ENCODE assay signal across 24 mouse cellular contexts in the genomic region with DNA sequence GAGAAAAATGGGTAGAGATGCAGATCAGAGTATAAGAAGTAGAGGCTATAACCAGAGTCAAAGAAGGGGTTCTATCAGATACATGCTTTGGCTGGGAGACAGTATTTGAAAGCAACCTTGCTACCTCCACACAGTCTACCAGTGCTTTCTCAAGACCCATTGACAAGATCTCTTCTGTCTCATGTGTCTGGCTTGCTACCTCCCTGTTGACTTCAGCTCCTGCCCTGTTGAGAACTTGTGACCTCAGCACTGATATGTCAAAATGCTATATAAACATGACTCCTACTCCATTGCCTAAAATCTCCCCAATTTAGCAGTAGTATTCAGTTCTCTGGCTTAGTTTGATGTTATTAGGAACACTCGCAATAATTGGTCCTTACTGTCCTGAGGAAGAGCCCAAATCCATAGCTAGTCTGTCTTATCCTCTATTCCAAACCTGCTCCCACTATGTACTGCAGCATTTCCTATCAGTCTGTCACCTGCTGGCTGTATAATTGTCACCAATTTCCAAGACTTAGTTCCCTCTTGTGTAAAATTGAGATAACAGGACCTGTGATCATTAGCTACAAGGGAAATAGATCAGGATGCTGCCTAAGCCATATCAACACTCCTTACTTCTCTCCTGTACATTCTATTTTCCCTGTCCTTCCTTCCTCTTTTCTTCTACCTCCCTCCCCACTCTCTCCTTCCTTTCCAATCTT.
DNase-seq lines count a peak whose midpoint lies in the region; ATAC-seq and TF ChIP-seq lines count a peak whose summit lies in the region.
"Had no signal": no experiment of that assay in that cellular context is flagged by ENCODE, and none has a peak within 500 bp of the region (broad histone marks: within the 10 kb centered on the region; RNA-seq: fewer than 3 reads in every experiment).

No protein-coding gene starts in this region.

- 51% methylated on average over 1 of the region's 1 CpGs for WGBS in liver, embryonic 12.5 days (ENCODE audit: insufficient replicate concordance)
- WGBS in liver, embryonic 11.5 days: 86% methylated on average over 1 of the region's 1 CpGs
- 53% methylated on average over 1 of the region's 1 CpGs for WGBS in liver, embryonic 14.5 days (ENCODE audit: insufficient replicate concordance)

- no peaks in the 10 kb centered on the region for H3K36me3 ChIP-seq in liver, embryonic 12.5 days
- no peaks in the 10 kb centered on the region for H3K36me3 ChIP-seq in liver, embryonic 11.5 days (ENCODE audit: control insufficient read depth, insufficient read depth, low read length)
- peaks cover 0 to 20% of the 10 kb centered on the region in 2 experiments; a peak in 2 of 4 replicates for H3K36me3 ChIP-seq in MEL (ENCODE audit: control insufficient read depth in 1 of 2, insufficient read depth in 2 of 2, low read length in 2 of 2)
- no peaks in the 10 kb centered on the region for H3K36me3 ChIP-seq in liver, embryonic 14.5 days (replicated peaks; ENCODE audit: control insufficient read depth, insufficient read depth, low read depth)
- H3K36me3 ChIP-seq: forebrain, embryonic 10.5 days; hindbrain, embryonic 10.5 days; hindbrain, embryonic 13.5 days had no signal

- peaks cover 38% of the 10 kb centered on the region for H3K4me1 ChIP-seq in liver, embryonic 12.5 days
- peaks cover 14% of the 10 kb centered on the region for H3K4me1 ChIP-seq in liver, embryonic 11.5 days (replicated peaks; ENCODE audit: control insufficient read depth, insufficient read depth, low read length)
- H3K4me1 ChIP-seq in MEL (ENCODE audit: control insufficient read depth in 1 of 2, insufficient read depth in 2 of 2, low read length in 2 of 2): peaks cover 13 to 17% of the 10 kb centered on the region in 2 experiments
- peaks cover 32% of the 10 kb centered on the region in 2 experiments for H3K4me1 ChIP-seq in liver, embryonic 14.5 days (replicated peaks; ENCODE audit: control insufficient read depth in 2 of 2, insufficient read depth in 2 of 2, low read length in 1 of 2)
- H3K4me1 ChIP-seq: forebrain, embryonic 13.5 days; hindbrain, embryonic 10.5 days; hindbrain, embryonic 13.5 days had no signal

- H3K27me3 ChIP-seq in liver, embryonic 12.5 days (replicated peaks): no peaks in the 10 kb centered on the region
- no peaks in the 10 kb centered on the region for H3K27me3 ChIP-seq in liver, embryonic 11.5 days (replicated peaks; ENCODE audit: control insufficient read depth, insufficient read depth, low read length)
- no peaks in the 10 kb centered on the region for H3K27me3 ChIP-seq in MEL (ENCODE audit: control insufficient read depth in 1 of 2, insufficient read depth in 2 of 2, low read length in 2 of 2)
- no peaks in the 10 kb centered on the region for H3K27me3 ChIP-seq in liver, embryonic 14.5 days (ENCODE audit: control insufficient read depth, insufficient read depth, low read length)
- H3K27me3 ChIP-seq: forebrain, embryonic 13.5 days; hindbrain, embryonic 13.5 days had no signal

- TF ChIP-seq EP300 in MEL (IDR thresholded peaks at IDR 0.05; ENCODE audit: low read depth in 1 of 2, low read length in 2 of 2): peak; percentile 46 to 49; a peak in 3 of 4 replicates
- peak; percentile 73 for TF ChIP-seq EP300 in liver, embryonic 14.5 days (IDR thresholded peaks at IDR 0.05; ENCODE audit: low read depth)

- H3K4me2 ChIP-seq in liver, embryonic 12.5 days: peak overlapping the region; percentile 8
- H3K4me2 ChIP-seq in liver, embryonic 11.5 days: no peak overlapping the region
- H3K4me2 ChIP-seq in liver, embryonic 14.5 days (ENCODE audit: low read depth): peak overlapping the region; percentile 56
- H3K4me2 ChIP-seq: forebrain, embryonic 13.5 days; heart, embryonic 11.5 days; hindbrain, embryonic 13.5 days had no signal

- H3K79me2 ChIP-seq in MEL (ENCODE audit: control insufficient read depth, insufficient read depth, low read length, poor library complexity): no peaks in the 10 kb centered on the region

- no peak for TF ChIP-seq CTCF in MEL (IDR thresholded peaks at IDR 0.05 in 2 of 3, conservative IDR thresholded peaks at IDR 0.05 in 1 of 3; ENCODE audit: control insufficient read depth in 1 of 3, insufficient read depth in 1 of 3, low read depth in 2 of 3, low read length in 3 of 3, poor library complexity in 1 of 3, severe bottlenecking in 1 of 3)
- TF ChIP-seq CTCF in liver, embryonic 14.5 days (IDR thresholded peaks at IDR 0.05; ENCODE audit: low read depth): no peak

- DNase-seq in liver, embryonic 11.5 days (ENCODE audit: low spot score): no peak
- DNase-seq in MEL (ENCODE audit: low read depth, low spot score): peak; percentile 22
- DNase-seq in liver, embryonic 14.5 days (ENCODE audit: low read depth in 3 of 3, low spot score in 3 of 3): peak; percentile 41 to 58 (median 55)
- DNase-seq in B cell, adult 2 months: no peak
- DNase-seq in left cerebral cortex, adult 9 months (ENCODE audit: low spot score in 2 of 2): no peak
- DNase-seq: adrenal gland, adult 8-10 months; adrenal gland, postnatal 25 days; cerebellum, adult 18-20 months; cerebellum, adult 9-10 months; cerebellum, postnatal 14 days; gastrocnemius, postnatal 10 days; gastrocnemius, postnatal 36 days; heart, adult 2 months; heart, postnatal 36 days had no signal

- TF ChIP-seq POLR2A in MEL (IDR thresholded peaks at IDR 0.05; ENCODE audit: control insufficient read depth in 1 of 2, insufficient read depth in 1 of 2, low read depth in 1 of 2, low read length in 2 of 2, poor library complexity in 1 of 2): no peak

- no peaks in the 10 kb centered on the region for H3K9me3 ChIP-seq in liver, embryonic 12.5 days (replicated peaks)
- no peaks in the 10 kb centered on the region for H3K9me3 ChIP-seq in liver, embryonic 11.5 days (ENCODE audit: control insufficient read depth, low read length)
- no peaks in the 10 kb centered on the region for H3K9me3 ChIP-seq in MEL (replicated peaks; ENCODE audit: insufficient read depth, low read length)
- H3K9me3 ChIP-seq in liver, embryonic 14.5 days (ENCODE audit: control insufficient read depth, low read length): no peaks in the 10 kb centered on the region
- H3K9me3 ChIP-seq: forebrain, embryonic 10.5 days; forebrain, embryonic 13.5 days; hindbrain, embryonic 10.5 days; hindbrain, embryonic 13.5 days had no signal

- peak overlapping the region; percentile 83 for H3K27ac ChIP-seq in liver, embryonic 12.5 days
- no peak overlapping the region for H3K27ac ChIP-seq in liver, embryonic 11.5 days (ENCODE audit: low read depth, low read length)
- H3K27ac ChIP-seq in MEL (ENCODE audit: control insufficient read depth, low read depth, low read length): no peak overlapping the region
- H3K27ac ChIP-seq in liver, embryonic 14.5 days: peak overlapping the region; percentile 76
- H3K27ac ChIP-seq: forebrain, embryonic 10.5 days; forebrain, embryonic 13.5 days; heart, adult 2 months; hindbrain, embryonic 10.5 days; hindbrain, embryonic 13.5 days had no signal

- peak overlapping the region; percentile 34; the same call in 1 of the 2 replicates for H3K9ac ChIP-seq in liver, embryonic 12.5 days
- no peak overlapping the region for H3K9ac ChIP-seq in liver, embryonic 11.5 days (ENCODE audit: low read depth, low read length)
- H3K9ac ChIP-seq in MEL (ENCODE audit: control insufficient read depth, low read depth, low read length, poor library complexity, severe bottlenecking): no peak overlapping the region
- H3K9ac ChIP-seq in liver, embryonic 14.5 days (replicated peaks): peak overlapping the region; percentile 45
- H3K9ac ChIP-seq: forebrain, embryonic 13.5 days; hindbrain, embryonic 13.5 days had no signal

- TF ChIP-seq RAD21 in MEL (IDR thresholded peaks at IDR 0.05; ENCODE audit: low read depth, low read length): no peak

- no peak overlapping the region for H3K4me3 ChIP-seq in liver, embryonic 12.5 days
- no peak overlapping the region for H3K4me3 ChIP-seq in liver, embryonic 11.5 days (ENCODE audit: low read depth, low read length)
- no peak overlapping the region for H3K4me3 ChIP-seq in MEL (ENCODE audit: control insufficient read depth in 1 of 2, insufficient read depth in 1 of 2, low read depth in 2 of 2, low read length in 2 of 2)
- H3K4me3 ChIP-seq in liver, embryonic 14.5 days (ENCODE audit: insufficient read depth in 1 of 2, low read depth in 2 of 2, low read length in 2 of 2): no peak overlapping the region
- H3K4me3 ChIP-seq: forebrain, embryonic 10.5 days; forebrain, embryonic 13.5 days; heart, adult 2 months; hindbrain, embryonic 10.5 days; hindbrain, embryonic 13.5 days had no signal

- peak; percentile 33 for ATAC-seq in liver, embryonic 12.5 days
- ATAC-seq in liver, embryonic 11.5 days (replicated peaks; ENCODE audit: low FRiP score): no peak
- ATAC-seq in liver, embryonic 14.5 days (ENCODE audit: insufficient read depth): peak; percentile 2; the same call in 1 of the 2 replicates
- ATAC-seq: activated CD4-positive, CD25-positive, alpha-beta regulatory T cell, adult 4 months; CD4-positive, CD25-positive, alpha-beta regulatory T cell, adult 4 months; forebrain, embryonic 13.5 days; forebrain, embryonic 16.5 days; hindbrain, embryonic 16.5 days had no signal

TF ChIP-seq in MEL, 35 proteins besides CTCF, POLR2A, EP300 and RAD21 (continues in another document):
- TF ChIP-seq GATA1 (IDR thresholded peaks at IDR 0.05; ENCODE audit: low read depth, low read length): 0 out of 2 replicates have a peak, but pooled peaks have one; percentile 39
- no peak for TF ChIP-seq ZNF384 (IDR thresholded peaks at IDR 0.05; ENCODE audit: low read depth, low read length)
- no peak for TF ChIP-seq MEF2A (IDR thresholded peaks at IDR 0.05; ENCODE audit: extremely low read depth, insufficient replicate concordance, low read depth, low read length, poor library complexity, severe bottlenecking)
- TF ChIP-seq TCF12 (IDR thresholded peaks at IDR 0.05; ENCODE audit: low read depth, low read length): peak; percentile 43; the same call in 1 of the 2 replicates
- TF ChIP-seq MAX (IDR thresholded peaks at IDR 0.05; ENCODE audit: low read length): no peak
- TF ChIP-seq TAL1 (IDR thresholded peaks at IDR 0.05; ENCODE audit: low read length): peak; percentile 71
- TF ChIP-seq NELFE (IDR thresholded peaks at IDR 0.05; ENCODE audit: low read depth, low read length): no peak
- TF ChIP-seq CHD1 (IDR thresholded peaks at IDR 0.05; ENCODE audit: low read depth, low read length): no peak
- no peak for TF ChIP-seq MYC (IDR thresholded peaks at IDR 0.05; ENCODE audit: low read depth, low read length)
- TF ChIP-seq RCOR1 (IDR thresholded peaks at IDR 0.05; ENCODE audit: low read depth, low read length): peak; percentile 33; the same call in 1 of the 2 replicates
- no peak for TF ChIP-seq ZMIZ1 (IDR thresholded peaks at IDR 0.05; ENCODE audit: low read depth, low read length)
- no peak for TF ChIP-seq HCFC1 (IDR thresholded peaks at IDR 0.05; ENCODE audit: low read depth, low read length)
- no peak for TF ChIP-seq CHD2 (IDR thresholded peaks at IDR 0.05; ENCODE audit: low read length)
- no peak for TF ChIP-seq GABPA (IDR thresholded peaks at IDR 0.05; ENCODE audit: low read depth, low read length)
- TF ChIP-seq TBP (IDR thresholded peaks at IDR 0.05; ENCODE audit: low read depth, low read length): no peak
- TF ChIP-seq POLR2AphosphoS2 (IDR thresholded peaks at IDR 0.05; ENCODE audit: low read length): no peak
- TF ChIP-seq ZKSCAN1 (IDR thresholded peaks at IDR 0.05; ENCODE audit: low read depth, low read length): no peak

Comparison
In these comparisons a context has a peak if more than half of its experiments do, and no peak if none do; other contexts are left out.
1. H3K27ac ChIP-seq: peak in liver, embryonic 12.5 days (single experiment) and liver, embryonic 14.5 days (single experiment); none in liver, embryonic 11.5 days (single experiment) and MEL (single experiment).
2. H3K9ac ChIP-seq: peak in liver, embryonic 12.5 days (single experiment) and liver, embryonic 14.5 days (single experiment); none in liver, embryonic 11.5 days (single experiment) and MEL (single experiment).
3. DNase-seq: peak in MEL (single experiment) and liver, embryonic 14.5 days (3 of 3); none in liver, embryonic 11.5 days (single experiment), B cell, adult 2 months (0 of 2) and left cerebral cortex, adult 9 months (0 of 2).